Mouse (Mus musculus): ENCODE measurements around the gene Ddx60.

Ddx60 gene

GRCm38 (mm10) chr8:61985703-61986475 lies 58.0 kb downstream of the Ddx60 start:
- peak; percentile 65 to 80 for DNase-seq (ENCODE audit: inconsistent age in 2 of 2, low spot score in 1 of 2)

- DNase-seq (ENCODE audit: inconsistent age in 2 of 2, low spot score in 1 of 2): no peak
Observed at GRCm38 (mm10) chr8:61989464-61989863, 61.6 kb downstream of the Ddx60 start.

- peak in 1 of 2 experiments; percentile 39 for DNase-seq (ENCODE audit: inconsistent age in 2 of 2, low spot score in 1 of 2)
Observed at GRCm38 (mm10) chr8:61992796-61993195, 64.9 kb downstream of the Ddx60 start.

GRCm38 (mm10) chr8:61997125-61997524 lies 69.2 kb downstream of the Ddx60 start:
- no peak for DNase-seq (ENCODE audit: inconsistent age in 2 of 2, low spot score in 1 of 2)

GRCm38 (mm10) chr8:62014166-62014565 lies 86.3 kb downstream of the Ddx60 start:
- DNase-seq (ENCODE audit: inconsistent age in 2 of 2, low spot score in 1 of 2): no peak

- no peak for DNase-seq (ENCODE audit: inconsistent age in 2 of 2, low spot score in 1 of 2)
Observed at GRCm38 (mm10) chr8:62014582-62014981, 86.7 kb downstream of the Ddx60 start.

- DNase-seq (ENCODE audit: inconsistent age in 2 of 2, low spot score in 1 of 2): no peak
Observed at GRCm38 (mm10) chr8:62034351-62034750, 106.5 kb downstream of the Ddx60 start.

GRCm38 (mm10) chr8:62046809-62047208 lies 118.9 kb downstream of the Ddx60 start:
- peak; percentile 12 to 62 for DNase-seq (ENCODE audit: inconsistent age in 2 of 2, low spot score in 1 of 2)

- peak in 1 of 2 experiments; percentile 48 for DNase-seq (ENCODE audit: inconsistent age in 2 of 2, low spot score in 1 of 2)
Observed at GRCm38 (mm10) chr8:62060357-62060756, 132.5 kb downstream of the Ddx60 start.

GRCm38 (mm10) chr8:62068305-62068704 lies 140.4 kb downstream of the Ddx60 start:
- no peak for DNase-seq (ENCODE audit: inconsistent age in 2 of 2, low spot score in 1 of 2)

- peak in 1 of 2 experiments; percentile 36 for DNase-seq (ENCODE audit: inconsistent age in 2 of 2, low spot score in 1 of 2)
Observed at GRCm38 (mm10) chr8:62080195-62080802, 152.4 kb downstream of the Ddx60 start.

- no peak for DNase-seq (ENCODE audit: inconsistent age in 2 of 2, low spot score in 1 of 2)
Observed at GRCm38 (mm10) chr8:62081804-62082203, 153.9 kb downstream of the Ddx60 start.
